Mouse (Mus musculus): Measurements from ENCODE around the gene Spry1.
A peak's percentile ranks its signal among the peaks of the same experiment; 100 is the strongest.

The Spry1 gene

GRCm38 (mm10) chr3:37672266-37673040 is 32.7 kb downstream of the Spry1 start:
- no peak for DNase-seq (ENCODE audit: extremely low read depth, low read depth, low spot score)

- no peak for DNase-seq (ENCODE audit: extremely low read depth, low read depth, low spot score)
Observed at GRCm38 (mm10) chr3:37673513-37674261, 33.9 kb downstream of the Spry1 start.

GRCm38 (mm10) chr3:37675056-37675525 is 35.3 kb downstream of the Spry1 start:
- DNase-seq (ENCODE audit: extremely low read depth, low read depth, low spot score) = no peak

GRCm38 (mm10) chr3:37676291-37676690 is 36.5 kb downstream of the Spry1 start:
- no peak for DNase-seq (ENCODE audit: extremely low read depth, low read depth, low spot score)

GRCm38 (mm10) chr3:37686219-37686618 is 46.5 kb downstream of the Spry1 start:
- DNase-seq (ENCODE audit: extremely low read depth, low read depth, low spot score) = no peak

- DNase-seq (ENCODE audit: extremely low read depth, low read depth, low spot score) = no peak
Observed at GRCm38 (mm10) chr3:37686751-37687150, 47.0 kb downstream of the Spry1 start.

- peak; percentile 16 for DNase-seq (ENCODE audit: extremely low read depth, low read depth, low spot score)
Observed at GRCm38 (mm10) chr3:37687158-37687980, 47.6 kb downstream of the Spry1 start.

GRCm38 (mm10) chr3:37692945-37693344 is 53.2 kb downstream of the Spry1 start:
- DNase-seq (ENCODE audit: extremely low read depth, low read depth, low spot score) = no peak

- no peak for DNase-seq (ENCODE audit: extremely low read depth, low read depth, low spot score)
Observed at GRCm38 (mm10) chr3:37693552-37693951, 53.8 kb downstream of the Spry1 start.
